Mouse (Mus musculus): ENCODE measurements around the gene Micall2.

GRCm38 (mm10) chr5:139736504-139736940 is 386 bp upstream of the Micall2 start:
- TF ChIP-seq CTCF (IDR thresholded peaks at IDR 0.05; ENCODE audit: control insufficient read depth, insufficient read depth, low read length) (no peak), POLR2A (IDR thresholded peaks at IDR 0.05; ENCODE audit: borderline replicate concordance, control insufficient read depth, low read depth, low read length) (no peak)
